Mouse (Mus musculus) bone marrow, adult 2 months (tissue): Measurements from ENCODE around the gene Olfr520. TPM values are rescaled to one million over a fixed set of nuclear protein-coding genes. Genes with fewer than 3 reads are reported as not detected.

Experiments used
- H3K27ac ChIP-seq: fragments of 200-500 bp; 2 replicates; pipeline ENCODE4 v1.5.1; 2012; ENCODE audit warnings: low read depth, mild to moderate bottlenecking, control low read depth, inconsistent platforms, low read length; ENCODE audit not compliant: control insufficient read depth, poor library complexity, insufficient read depth
- H3K4me1 ChIP-seq: fragments of 200-500 bp; 2 replicates; pipeline ENCODE4 v1.6.1; 2011; ENCODE audit warnings: low read length; ENCODE audit not compliant: control insufficient read depth, insufficient read depth
- H3K4me3 ChIP-seq: fragments of 200-500 bp; replicated peaks from 2 replicates; pipeline ENCODE3; 2011; ENCODE audit warnings: mild to moderate bottlenecking, low read depth, low read length, control low read depth; ENCODE audit not compliant: control insufficient read depth
- CTCF ChIP-seq: fragments of 200-500 bp; IDR thresholded peaks from 2 replicates; pipeline ENCODE4 v1.5.1; 2011; ENCODE audit warnings: low read length, control low read depth; ENCODE audit not compliant: control insufficient read depth, insufficient read depth
- POLR2A ChIP-seq: fragments of 200-500 bp; IDR thresholded peaks from 2 replicates; pipeline ENCODE4 v1.6.1; 2011; ENCODE audit warnings: low read depth, mild to moderate bottlenecking, control low read depth, low read length, borderline replicate concordance; ENCODE audit not compliant: control insufficient read depth
- WGBS: fragments of 180-500 bp; shearing (Covaris S2); methylation state at CpG from one replicate; pipeline ENCODE4 v1.1.7; 2018; 5-methylcytosine and 5-hydroxymethylcytosine counted together
- polyA plus RNA-seq: library from polyadenylated mRNA; stranded (reverse); fragments of >200 nt; gene quantifications from 2 replicates; pipeline ENCODE4 v1.2.4, GENCODE M21; 2011; ENCODE audit warnings: low replicate concordance; ENCODE audit not compliant: missing spikeins, insufficient read depth, insufficient read length

Olfr520 gene
- polyA plus RNA-seq, 1 experiment: not detected

- no peak for TF ChIP-seq CTCF
- TF ChIP-seq POLR2A: no peak
- H3K4me1 ChIP-seq: no peaks in the 10 kb centered on the region
- no peak overlapping the region for H3K4me3 ChIP-seq
- H3K27ac ChIP-seq: no peak overlapping the region
- 77% methylated on average over 9 of the region's 9 CpGs for WGBS
These were observed 9.2 kb downstream of the Olfr520 start for GRCm38 (mm10) chr7:99739276-99739675.

GRCm38 (mm10) chr7:99763207-99763606, 33.1 kb downstream of the Olfr520 start, which contains the start of gene Olfr521:
Gene Olfr521 (plus strand): TSS chr7:99763507.
- no peak within 1 kb of the TSS for H3K4me3 ChIP-seq
- WGBS: 89% methylated on average over 2 of the region's 2 CpGs
- H3K27ac ChIP-seq: no peak within 1 kb of the TSS
- no peak for TF ChIP-seq CTCF
- TF ChIP-seq POLR2A: no peak
- H3K4me1 ChIP-seq: no peaks in the 10 kb centered on the region

- Histone ChIP-seq H3K4me3 (no peak overlapping the region), H3K4me1 (peaks cover 2% of the 10 kb centered on the region), H3K27ac (no peak overlapping the region)
- no peak for TF ChIP-seq POLR2A
- no peak for TF ChIP-seq CTCF
- 18% methylated on average over 5 of the region's 5 CpGs for WGBS
These were observed 51.3 kb downstream of the Olfr520 start for GRCm38 (mm10) chr7:99781385-99781784.

- TF ChIP-seq CTCF: no peak
- WGBS: 35% methylated on average over 2 of the region's 2 CpGs
- H3K4me3 ChIP-seq: no peak overlapping the region
- peaks cover 2% of the 10 kb centered on the region for H3K4me1 ChIP-seq
- H3K27ac ChIP-seq: no peak overlapping the region
These were observed 51.8 kb downstream of the Olfr520 start for GRCm38 (mm10) chr7:99781916-99782315.

- H3K4me1 ChIP-seq: peaks cover 2% of the 10 kb centered on the region
- no peak overlapping the region for H3K4me3 ChIP-seq
- WGBS: 85% methylated on average over 7 of the region's 7 CpGs
- TF ChIP-seq POLR2A (no peak), CTCF (no peak)
- no peak overlapping the region for H3K27ac ChIP-seq
These were observed 53.3 kb downstream of the Olfr520 start for GRCm38 (mm10) chr7:99783421-99783820.

- no peak overlapping the region for H3K27ac ChIP-seq
- H3K4me3 ChIP-seq: no peak overlapping the region
- peaks cover 2% of the 10 kb centered on the region for H3K4me1 ChIP-seq
- TF ChIP-seq CTCF: no peak
- TF ChIP-seq POLR2A: no peak
- WGBS: 53% methylated on average over 3 of the region's 3 CpGs
These were observed 55.5 kb downstream of the Olfr520 start for GRCm38 (mm10) chr7:99785553-99785952.

Other genes with a start within 250 kb of the Olfr520 start
- gene Rps3, start 246.5 kb upstream of the Olfr520 start, polyA plus RNA-seq: 490 and 757 TPM in 2 replicates
- gene Arrb1, start 194.8 kb upstream of the Olfr520 start, polyA plus RNA-seq: 80.4 and 89.7 TPM in 2 replicates
- gene Tpbgl, start 103.2 kb upstream of the Olfr520 start, polyA plus RNA-seq: not detected in 2 replicates
- 3.1 and 5.0 TPM in 2 replicates for gene Slco2b1, start 18.9 kb upstream of the Olfr520 start, polyA plus RNA-seq
- gene Olfr521, start 33.2 kb downstream of the Olfr520 start, polyA plus RNA-seq: not detected in 2 replicates
- gene Neu3, start 98.1 kb downstream of the Olfr520 start, polyA plus RNA-seq: 4.5 and 5.0 TPM in 2 replicates
- not detected in 2 replicates for gene Xrra1, start 128.8 kb downstream of the Olfr520 start, polyA plus RNA-seq
- 42.7 and 59.2 TPM in 2 replicates for gene Spcs2, start 133.2 kb downstream of the Olfr520 start, polyA plus RNA-seq